Mouse (Mus musculus) olfactory bulb, adult 2 months (tissue): ENCODE results near the gene Tmem131l. TPM values are rescaled to one million over a fixed set of nuclear protein-coding genes. Genes with fewer than 3 reads are reported as not detected.

ENCODE experiments used
- H3K27ac ChIP-seq: fragments of 200-500 bp; 2 replicates; pipeline ENCODE4 v1.5.1; 2012; ENCODE audit warnings: low read depth, low read length; ENCODE audit not compliant: insufficient read depth
- H3K4me1 ChIP-seq: fragments of 200-500 bp; 2 replicates; pipeline ENCODE4 v1.6.1; 2012; ENCODE audit warnings: low read length; ENCODE audit not compliant: control insufficient read depth, insufficient read depth
- H3K4me3 ChIP-seq: fragments of 200-500 bp; 2 replicates; pipeline ENCODE4 v1.5.1; 2012; ENCODE audit warnings: mild to moderate bottlenecking, low read depth, low read length, moderate library complexity; ENCODE audit not compliant: insufficient read depth
- CTCF ChIP-seq: fragments of 200-500 bp; IDR thresholded peaks from 2 replicates; pipeline ENCODE4 v1.5.1; 2012; ENCODE audit warnings: low read depth, mild to moderate bottlenecking, low read length, moderate library complexity; ENCODE audit not compliant: insufficient read depth
- POLR2A ChIP-seq: fragments of 200-500 bp; IDR thresholded peaks from 2 replicates; pipeline ENCODE4 v1.6.1; 2012; ENCODE audit warnings: mild to moderate bottlenecking, low read depth, low read length, moderate library complexity; ENCODE audit not compliant: insufficient read depth
- WGBS: fragments of 180-500 bp; shearing (Covaris S2); methylation state at CpG from one replicate; pipeline ENCODE4 v1.1.7; 2018; 5-methylcytosine and 5-hydroxymethylcytosine counted together
- polyA plus RNA-seq: library from polyadenylated mRNA; stranded (reverse); fragments of >200 nt; gene quantifications from 2 replicates; pipeline ENCODE4 v1.2.4, GENCODE M21; 2012; ENCODE audit warnings: low replicate concordance; ENCODE audit not compliant: missing spikeins, insufficient read depth, insufficient read length

Gene Tmem131l
- polyA plus RNA-seq, 1 experiment: not detected

GRCm38 (mm10) chr3:83973339-83973738, 66.6 kb downstream of the Tmem131l start:
- WGBS: 82% methylated on average over 2 of the region's 2 CpGs
- no peak overlapping the region for H3K27ac ChIP-seq
- no peak for TF ChIP-seq POLR2A
- no peak for TF ChIP-seq CTCF
- H3K4me1 ChIP-seq: peaks cover 5% of the 10 kb centered on the region; the same call in 1 of the 2 replicates
- no peak overlapping the region for H3K4me3 ChIP-seq

GRCm38 (mm10) chr3:83970629-83971028, 69.3 kb downstream of the Tmem131l start:
- no peak overlapping the region for H3K27ac ChIP-seq
- WGBS: 78% methylated on average over 1 of the region's 1 CpGs
- peaks cover 4% of the 10 kb centered on the region for H3K4me1 ChIP-seq
- TF ChIP-seq CTCF (no peak), POLR2A (no peak)
- H3K4me3 ChIP-seq: no peak overlapping the region

- no peak overlapping the region for H3K4me3 ChIP-seq
- H3K27ac ChIP-seq: no peak overlapping the region
- H3K4me1 ChIP-seq: peaks cover 8% of the 10 kb centered on the region; the same call in 1 of the 2 replicates
- TF ChIP-seq POLR2A (no peak), CTCF (no peak)
- WGBS: 92% methylated on average over 4 of the region's 4 CpGs
Measured at GRCm38 (mm10) chr3:83969081-83969480, 70.9 kb downstream of the Tmem131l start.

- H3K27ac ChIP-seq: no peak overlapping the region
- WGBS: 91% methylated on average over 3 of the region's 3 CpGs
- no peak overlapping the region for H3K4me3 ChIP-seq
- H3K4me1 ChIP-seq: peaks cover 8% of the 10 kb centered on the region; the same call in 1 of the 2 replicates
- no peak for TF ChIP-seq CTCF
- TF ChIP-seq POLR2A: no peak
Measured at GRCm38 (mm10) chr3:83967791-83968190, 72.2 kb downstream of the Tmem131l start.

- Histone ChIP-seq H3K4me3 (no peak overlapping the region), H3K27ac (no peak overlapping the region), H3K4me1 (peaks cover 6% of the 10 kb centered on the region; the same call in 1 of the 2 replicates)
- 81% methylated on average over 2 of the region's 2 CpGs for WGBS
- TF ChIP-seq CTCF (no peak), POLR2A (no peak)
Measured at GRCm38 (mm10) chr3:83965333-83965732, 74.6 kb downstream of the Tmem131l start.

GRCm38 (mm10) chr3:83963705-83964104, 76.3 kb downstream of the Tmem131l start:
- Histone ChIP-seq H3K27ac (no peak overlapping the region), H3K4me1 (peaks cover 6% of the 10 kb centered on the region; the same call in 1 of the 2 replicates), H3K4me3 (no peak overlapping the region)
- WGBS: 59% methylated on average over 5 of the region's 5 CpGs
- TF ChIP-seq CTCF: no peak

- WGBS: 72% methylated on average over 3 of the region's 3 CpGs
- H3K27ac ChIP-seq: no peak overlapping the region
- H3K4me3 ChIP-seq: no peak overlapping the region
- TF ChIP-seq POLR2A: no peak
- no peak for TF ChIP-seq CTCF
- H3K4me1 ChIP-seq: peaks cover 6% of the 10 kb centered on the region; the same call in 1 of the 2 replicates
Measured at GRCm38 (mm10) chr3:83962571-83962970, 77.4 kb downstream of the Tmem131l start.

- TF ChIP-seq POLR2A (no peak), CTCF (no peak)
- H3K4me1 ChIP-seq: peaks cover 6% of the 10 kb centered on the region; the same call in 1 of the 2 replicates
- H3K27ac ChIP-seq: no peak overlapping the region
- WGBS: 88% methylated on average over 7 of the region's 7 CpGs
- H3K4me3 ChIP-seq: no peak overlapping the region
Measured at GRCm38 (mm10) chr3:83962076-83962475, 77.9 kb downstream of the Tmem131l start.

GRCm38 (mm10) chr3:83958951-83959681, 80.9 kb downstream of the Tmem131l start:
- Histone ChIP-seq H3K27ac (no peak overlapping the region), H3K4me3 (no peak overlapping the region), H3K4me1 (no peaks in the 10 kb centered on the region)
- 97% methylated on average over 7 of the region's 7 CpGs for WGBS
- TF ChIP-seq CTCF (no peak), POLR2A (no peak)

- TF ChIP-seq POLR2A (no peak), CTCF (no peak)
- H3K4me3 ChIP-seq: no peak overlapping the region
- 91% methylated on average over 8 of the region's 8 CpGs for WGBS
- peaks cover 2% of the 10 kb centered on the region; the same call in 1 of the 2 replicates for H3K4me1 ChIP-seq
- no peak overlapping the region for H3K27ac ChIP-seq
Measured at GRCm38 (mm10) chr3:83953879-83954278, 86.1 kb downstream of the Tmem131l start.
